Mouse (Mus musculus): ENCODE results near the gene Zc3h6. TPM values are rescaled to one million over a fixed set of nuclear protein-coding genes. Genes with fewer than 3 reads are reported as not detected.

Gene Zc3h6
- 4.2 and 4.3 TPM in 2 replicates for polyA plus RNA-seq (2015; fragmentation: Nextera tagmentation; extraction: Ambion mirVana)

- peak within 1 kb of the TSS; percentile 66 for H3K4me3 ChIP-seq
These were observed at the start of gene Zc3h6 for GRCm38 (mm10) chr2:128966641-128967580. Zc3h6 (plus strand) TSS chr2:128967402.

DNA sequence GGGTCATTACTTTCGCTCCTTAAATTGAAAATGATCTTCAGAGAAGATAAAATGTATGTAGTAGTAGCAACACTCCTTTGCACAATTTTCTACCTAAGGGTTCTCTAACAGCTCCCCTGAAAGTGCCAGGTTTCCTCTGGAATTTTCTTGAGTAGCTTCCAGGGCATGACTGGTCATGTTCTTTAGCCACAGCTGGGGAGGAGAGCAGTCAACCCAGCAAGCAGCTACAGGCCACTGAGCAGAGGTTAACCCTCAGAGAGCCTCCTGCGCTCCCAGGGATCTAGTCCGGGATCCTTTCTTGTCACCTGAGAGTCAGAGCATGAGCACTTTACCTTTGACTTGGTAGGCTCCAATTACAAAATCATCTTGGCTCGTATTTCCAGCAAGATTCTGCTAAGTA, 42.4 kb upstream of the Zc3h6 start:
- no peak for ATAC-seq (replicated peaks)
- Histone ChIP-seq H3K36me3 (replicated peaks) (peaks cover 25% of the 10 kb centered on the region; the same call in 1 of the 2 replicates), H3K27ac (no peak overlapping the region), H3K4me1 (no peaks in the 10 kb centered on the region), H3K9me3 (no peaks in the 10 kb centered on the region), H3K9ac (no peak overlapping the region), H3K27me3 (replicated peaks) (no peaks in the 10 kb centered on the region), H3K4me2 (no peak overlapping the region), H3K4me3 (no peak overlapping the region)
- WGBS, result 91% methylated on average over 4 of the region's 4 CpGs

More at GRCm38 (mm10) chr2:128966641-128967580, at the start of gene Zc3h6:
- H3K9ac ChIP-seq, result peak within 1 kb of the TSS; percentile 94
- H3K4me2 ChIP-seq, result peak within 1 kb of the TSS; percentile 48
- H3K9me3 ChIP-seq, result no peaks in the 10 kb centered on the region
- peak; percentile 98 for ATAC-seq (replicated peaks)
- WGBS, result under 1% methylated on average over 65 of the region's 65 CpGs
- no peaks in the 10 kb centered on the region for H3K36me3 ChIP-seq (replicated peaks)
- peak within 1 kb of the TSS; percentile 100 for H3K27ac ChIP-seq
- no peaks in the 10 kb centered on the region for H3K27me3 ChIP-seq (replicated peaks)
- peaks cover 12% of the 10 kb centered on the region for H3K4me1 ChIP-seq

- Histone ChIP-seq H3K9me3 (no peaks in the 10 kb centered on the region), H3K27me3 (replicated peaks) (no peaks in the 10 kb centered on the region), H3K9ac (no peak overlapping the region), H3K36me3 (replicated peaks) (peaks cover 32% of the 10 kb centered on the region; the same call in 1 of the 2 replicates), H3K27ac (no peak overlapping the region), H3K4me3 (no peak overlapping the region), H3K4me1 (no peaks in the 10 kb centered on the region), H3K4me2 (no peak overlapping the region)
- ATAC-seq (replicated peaks), result no peak
- WGBS, result 73% methylated on average over 3 of the region's 3 CpGs
These were observed 38.8 kb upstream of the Zc3h6 start for GRCm38 (mm10) chr2:128928446-128928845.

DNA sequence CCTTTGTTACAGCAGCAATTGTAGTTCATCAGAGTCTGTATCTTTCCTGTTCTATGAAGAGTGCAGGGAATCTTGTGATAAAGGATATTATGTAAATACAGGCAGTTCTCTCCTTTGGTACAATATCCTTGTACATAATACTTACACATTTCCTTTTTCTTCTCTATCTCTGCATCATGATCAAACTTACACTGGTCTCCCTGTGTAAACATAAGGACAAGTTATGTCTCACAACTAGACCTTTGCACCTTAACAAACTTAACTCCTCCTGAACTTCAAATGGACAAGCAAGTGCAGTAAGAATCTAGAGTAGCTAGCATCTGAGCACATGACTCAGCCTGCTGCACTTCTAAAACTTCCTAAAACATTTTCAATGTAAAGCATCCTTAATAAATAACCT, 36.5 kb upstream of the Zc3h6 start:
- H3K36me3 ChIP-seq (replicated peaks), result peaks cover 24% of the 10 kb centered on the region; the same call in 1 of the 2 replicates
- no peak for ATAC-seq (replicated peaks)
- H3K4me2 ChIP-seq, result no peak overlapping the region
- H3K27me3 ChIP-seq (replicated peaks), result no peaks in the 10 kb centered on the region
- H3K9me3 ChIP-seq, result no peaks in the 10 kb centered on the region
- H3K4me3 ChIP-seq, result no peak overlapping the region
- H3K4me1 ChIP-seq, result no peaks in the 10 kb centered on the region
- no peak overlapping the region for H3K9ac ChIP-seq
- no peak overlapping the region for H3K27ac ChIP-seq

DNA sequence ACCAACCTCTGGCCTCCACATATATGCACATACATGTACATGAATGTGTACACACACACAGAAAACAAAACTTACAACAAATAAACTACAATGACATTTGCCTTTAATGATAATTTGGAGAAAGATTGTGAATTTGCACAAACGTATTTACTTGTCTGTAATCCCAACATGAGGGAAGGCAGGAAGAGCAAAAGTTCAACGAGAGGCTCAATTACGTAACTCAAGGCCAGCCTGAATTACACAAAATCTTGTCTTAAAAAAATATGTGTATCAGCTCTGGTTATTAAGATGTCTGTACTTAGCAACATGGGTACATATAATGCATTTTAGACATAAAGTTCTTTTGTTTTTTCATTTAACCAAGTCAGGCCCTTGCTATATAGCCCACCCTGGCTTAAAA, 30.9 kb upstream of the Zc3h6 start:
- no peak overlapping the region for H3K4me3 ChIP-seq
- no peaks in the 10 kb centered on the region; the same call in 1 of the 2 replicates for H3K36me3 ChIP-seq (replicated peaks)
- no peaks in the 10 kb centered on the region for H3K27me3 ChIP-seq (replicated peaks)
- ATAC-seq (replicated peaks), result no peak
- H3K27ac ChIP-seq, result no peak overlapping the region
- 94% methylated on average over 3 of the region's 3 CpGs for WGBS
- no peaks in the 10 kb centered on the region for H3K4me1 ChIP-seq
- no peak overlapping the region for H3K4me2 ChIP-seq
- H3K9me3 ChIP-seq, result no peaks in the 10 kb centered on the region
- no peak overlapping the region for H3K9ac ChIP-seq

DNA sequence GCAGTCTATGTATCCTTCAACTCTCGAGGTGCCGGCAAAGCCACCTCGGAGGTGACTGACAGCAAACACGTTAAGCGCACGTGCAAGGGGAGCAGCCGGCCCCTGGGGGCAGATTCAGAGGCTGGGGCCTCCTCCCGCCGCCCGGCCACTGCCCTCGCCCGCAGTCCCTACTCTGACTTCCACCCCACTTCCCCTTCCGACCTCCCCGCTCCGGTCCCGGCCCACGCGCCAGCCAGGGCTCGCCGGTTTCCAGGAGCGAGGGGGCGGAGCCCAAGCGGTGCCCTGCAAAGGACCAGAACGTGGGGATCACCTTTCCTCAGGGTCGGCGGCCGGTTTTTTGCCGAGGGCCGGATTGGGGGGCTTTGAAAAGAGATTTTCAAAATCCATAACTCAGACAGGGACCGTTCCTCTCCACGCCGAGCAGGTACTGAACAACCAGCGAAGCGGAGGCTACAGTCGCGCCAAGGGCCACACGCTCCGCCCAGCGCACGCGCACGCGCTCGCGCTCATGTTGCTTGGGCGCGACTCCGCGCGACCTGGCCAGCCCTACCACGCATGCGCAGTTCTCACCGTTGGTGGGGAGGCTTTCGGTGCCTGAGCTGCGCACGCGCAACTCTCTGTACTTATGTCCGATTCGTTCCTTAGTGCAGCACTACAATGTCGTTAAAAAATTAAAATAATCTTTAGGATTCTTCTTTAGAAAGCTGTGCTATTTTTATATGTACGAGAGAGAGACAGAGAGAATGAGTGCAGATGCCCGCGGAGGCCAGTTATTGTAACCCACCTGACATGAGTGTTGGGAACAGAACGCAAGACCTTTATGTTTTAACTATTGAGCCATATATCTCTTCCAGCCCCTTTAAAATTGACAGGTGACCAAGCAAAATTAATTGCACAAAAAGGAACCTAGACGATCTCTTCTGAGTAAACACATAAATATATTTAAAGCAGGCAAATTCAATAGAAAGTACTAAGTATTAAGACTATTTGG, 23.4 kb upstream of the Zc3h6 start, which contains the start of gene Zc3h8:
Zc3h8 (minus strand) TSS at position 540 of the 991 bp plus-strand sequence.
- Histone ChIP-seq H3K27ac (peak within 1 kb of the TSS; percentile 88), H3K4me1 (peaks cover 7% of the 10 kb centered on the region), H3K9me3 (no peaks in the 10 kb centered on the region), H3K27me3 (replicated peaks) (peaks cover 3% of the 10 kb centered on the region; the same call in 1 of the 2 replicates), H3K36me3 (replicated peaks) (no peaks in the 10 kb centered on the region), H3K4me2 (peak within 1 kb of the TSS; percentile 89), H3K9ac (peak within 1 kb of the TSS; percentile 69), H3K4me3 (peak within 1 kb of the TSS; percentile 95)
- 2% methylated on average over 65 of the region's 65 CpGs for WGBS
- ATAC-seq (replicated peaks), result peak; percentile 94

- no peak for ATAC-seq (replicated peaks)
- Histone ChIP-seq H3K9ac (no peak overlapping the region), H3K4me3 (no peak overlapping the region), H3K36me3 (replicated peaks) (no peaks in the 10 kb centered on the region), H3K4me2 (no peak overlapping the region), H3K27ac (no peak overlapping the region), H3K27me3 (replicated peaks) (peaks cover 3% of the 10 kb centered on the region; the same call in 1 of the 2 replicates), H3K9me3 (no peaks in the 10 kb centered on the region), H3K4me1 (peaks cover under 1% of the 10 kb centered on the region)
- 39% methylated on average over 6 of the region's 6 CpGs for WGBS
These were observed 19.1 kb upstream of the Zc3h6 start for GRCm38 (mm10) chr2:128947962-128948588.

DNA sequence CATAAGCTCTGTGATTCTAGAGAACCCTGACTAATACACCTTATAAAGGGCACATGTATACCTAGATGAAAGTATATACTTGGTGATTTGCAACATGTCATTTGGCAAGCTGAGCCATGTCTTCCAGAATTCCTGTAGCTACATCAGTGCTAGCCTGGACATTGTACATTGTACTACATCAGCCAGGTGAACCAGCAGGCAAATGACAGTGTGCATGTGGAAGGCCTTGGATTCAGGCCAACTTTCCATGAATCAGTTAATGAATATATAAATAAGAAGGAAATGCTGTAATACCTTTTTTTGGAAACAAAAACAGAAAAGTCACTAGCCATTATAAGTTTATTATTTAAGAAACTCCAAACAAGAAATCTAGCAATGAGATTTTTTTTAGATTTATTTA, 13.0 kb upstream of the Zc3h6 start:
- Histone ChIP-seq H3K4me3 (no peak overlapping the region), H3K4me2 (no peak overlapping the region), H3K9ac (no peak overlapping the region), H3K27ac (no peak overlapping the region), H3K27me3 (replicated peaks) (no peaks in the 10 kb centered on the region), H3K36me3 (replicated peaks) (no peaks in the 10 kb centered on the region), H3K4me1 (no peaks in the 10 kb centered on the region), H3K9me3 (no peaks in the 10 kb centered on the region)
- ATAC-seq (replicated peaks), result no peak

DNA sequence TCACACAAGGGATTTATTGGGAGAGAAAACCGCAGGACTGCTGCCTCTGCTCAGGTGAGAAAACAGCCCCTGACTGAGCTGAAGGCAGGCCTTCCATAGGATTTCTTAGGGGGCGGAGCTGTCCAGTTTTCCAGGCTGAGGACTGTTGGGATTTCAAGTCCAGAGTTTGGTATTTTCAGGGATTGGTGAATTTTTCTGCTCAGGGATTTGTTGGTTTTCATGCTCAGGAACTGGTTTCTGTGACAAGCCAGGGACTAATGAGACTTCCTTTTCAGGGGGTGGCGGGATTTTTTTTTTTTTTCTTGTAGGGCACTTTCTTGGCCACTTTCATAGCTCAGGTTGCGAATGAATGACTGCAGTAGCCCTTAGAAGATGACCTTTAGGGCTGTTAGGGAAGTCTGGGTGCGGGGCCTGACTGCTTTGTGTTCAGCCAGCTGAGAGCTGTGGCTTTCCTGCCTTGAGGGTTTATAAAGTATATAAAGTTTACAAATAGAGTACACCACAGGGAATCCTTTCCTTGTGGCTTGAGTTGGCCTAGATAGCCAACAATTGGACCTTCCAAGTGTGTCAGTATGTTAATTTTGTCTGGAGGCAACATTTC, 1.6 kb upstream of the Zc3h6 start:
- no peak for ATAC-seq (replicated peaks)
- H3K4me2 ChIP-seq, result peak overlapping the region; percentile 48
- peaks cover 12% of the 10 kb centered on the region for H3K4me1 ChIP-seq
- peak overlapping the region; percentile 100 for H3K27ac ChIP-seq
- 39% methylated on average over 5 of the region's 5 CpGs for WGBS
- H3K9me3 ChIP-seq, result no peaks in the 10 kb centered on the region
- H3K36me3 ChIP-seq (replicated peaks), result no peaks in the 10 kb centered on the region
- peak overlapping the region; percentile 66; the same call in 1 of the 2 replicates for H3K4me3 ChIP-seq
- no peaks in the 10 kb centered on the region for H3K27me3 ChIP-seq (replicated peaks)
- H3K9ac ChIP-seq, result peak overlapping the region; percentile 4; the same call in 1 of the 2 replicates

DNA sequence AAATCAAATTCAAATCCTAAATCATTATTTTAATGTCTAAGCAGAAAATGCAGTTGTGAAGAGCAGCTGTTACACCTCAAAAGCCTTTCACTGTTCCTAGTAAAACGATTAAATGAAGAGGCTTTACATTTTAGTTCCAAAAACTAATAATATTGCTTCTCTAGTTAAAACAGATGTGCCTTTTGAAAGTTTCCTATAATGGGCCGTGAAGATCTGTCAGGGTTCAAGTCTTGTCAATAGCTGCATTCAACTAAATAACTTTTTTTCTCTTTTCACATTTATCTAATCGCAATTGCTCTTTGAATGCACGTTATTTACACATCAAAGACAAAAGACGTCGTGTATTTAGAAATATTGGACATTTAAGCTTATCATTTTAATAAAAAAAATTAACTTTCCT, 966 bp upstream of the Zc3h6 start:
- Histone ChIP-seq H3K4me1 (peaks cover 12% of the 10 kb centered on the region), H3K9ac (no peak overlapping the region; the same call in 1 of the 2 replicates)
- ATAC-seq (replicated peaks), result no peak

More for the DNA sequence above, 966 bp upstream of the Zc3h6 start:
- 3% methylated on average over 6 of the region's 6 CpGs for WGBS
- Histone ChIP-seq H3K36me3 (replicated peaks) (no peaks in the 10 kb centered on the region), H3K4me2 (peak overlapping the region; percentile 48), H3K4me3 (peak overlapping the region; percentile 66), H3K9me3 (no peaks in the 10 kb centered on the region), H3K27ac (peak overlapping the region; percentile 100), H3K27me3 (replicated peaks) (no peaks in the 10 kb centered on the region)

Measured in midbrain, embryonic 15.5 days (tissue).